Mouse (Mus musculus) lung, adult 2 months (tissue): ENCODE measurements around the gene Gga1. TPM values are rescaled to one million over a fixed set of nuclear protein-coding genes. Genes with fewer than 3 reads are reported as not detected.

Experiments used
- DNase-seq: peaks from one replicate; pipeline ENCODE4 v3.0.0; 2022
- H3K4me1 ChIP-seq: fragments of 200-500 bp; 2 replicates; pipeline ENCODE4 v1.6.1; 2011; ENCODE audit warnings: low read length; ENCODE audit not compliant: control insufficient read depth, insufficient read depth
- H3K4me3 ChIP-seq: fragments of 200-500 bp; replicated peaks from 2 replicates; pipeline ENCODE3; 2011; ENCODE audit warnings: low read depth, mild to moderate bottlenecking, control low read depth, low read length; ENCODE audit errors: extremely low read depth
- CTCF ChIP-seq: fragments of 200-500 bp; IDR thresholded peaks from 2 replicates; pipeline ENCODE4 v1.5.1; 2011; ENCODE audit warnings: mild to moderate bottlenecking, low read length, control low read depth; ENCODE audit not compliant: insufficient read depth
- POLR2A ChIP-seq: fragments of 200-500 bp; IDR thresholded peaks from 2 replicates; pipeline ENCODE4 v1.6.1; 2011; ENCODE audit warnings: low read depth, mild to moderate bottlenecking, control low read depth, low read length, borderline replicate concordance; ENCODE audit errors: extremely low read depth
- WGBS: fragments of 180-500 bp; shearing (Covaris S2); methylation state at CpG from one replicate; pipeline ENCODE4 v1.1.7; 2018; 5-methylcytosine and 5-hydroxymethylcytosine counted together
- polyA plus RNA-seq: library from polyadenylated mRNA; depleted of rRNA; stranded (reverse); fragments of >200 nt; gene quantifications from 2 replicates; pipeline ENCODE4 v1.2.3, GENCODE M21; 2012

The Gga1 gene
- polyA plus RNA-seq, 1 experiment: 113 TPM

GRCm38 (mm10) chr15:78855303-78855965, 21.6 kb upstream of the Gga1 start, which contains the start of gene Lgals2:
Gene Lgals2 (minus strand): TSS chr15:78855529.
- TF ChIP-seq CTCF: no peak
- no peak for TF ChIP-seq POLR2A
- DNase-seq: no peak
- 40% methylated on average over 8 of the region's 8 CpGs for WGBS
- no peak within 1 kb of the TSS for H3K4me3 ChIP-seq
- peaks cover 16% of the 10 kb centered on the region for H3K4me1 ChIP-seq

GRCm38 (mm10) chr15:78857009-78857408, 20.0 kb upstream of the Gga1 start:
- no peak for DNase-seq
- WGBS: 18% methylated on average over 7 of the region's 7 CpGs
- Histone ChIP-seq H3K4me1 (peaks cover 13% of the 10 kb centered on the region), H3K4me3 (no peak overlapping the region)
- TF ChIP-seq POLR2A: no peak
- no peak for TF ChIP-seq CTCF

- 60% methylated on average over 4 of the region's 4 CpGs for WGBS
- TF ChIP-seq POLR2A (no peak), CTCF (no peak)
- Histone ChIP-seq H3K4me1 (peaks cover 9% of the 10 kb centered on the region), H3K4me3 (no peak overlapping the region)
- DNase-seq: no peak
These were observed 17.7 kb upstream of the Gga1 start for GRCm38 (mm10) chr15:78859311-78859710.

GRCm38 (mm10) chr15:78859714-78860113, 17.3 kb upstream of the Gga1 start:
- TF ChIP-seq CTCF (no peak), POLR2A (no peak)
- H3K4me3 ChIP-seq: no peak overlapping the region
- WGBS: 36% methylated on average over 6 of the region's 6 CpGs
- peaks cover 9% of the 10 kb centered on the region for H3K4me1 ChIP-seq
- DNase-seq: no peak

GRCm38 (mm10) chr15:78862280-78862679, 14.7 kb upstream of the Gga1 start:
- Histone ChIP-seq H3K4me3 (no peak overlapping the region), H3K4me1 (peaks cover 5% of the 10 kb centered on the region)
- 61% methylated on average over 5 of the region's 5 CpGs for WGBS
- TF ChIP-seq POLR2A (no peak), CTCF (no peak)
- no peak for DNase-seq

- DNase-seq: no peak
- H3K4me3 ChIP-seq: no peak overlapping the region
- TF ChIP-seq CTCF: no peak
- no peak for TF ChIP-seq POLR2A
- peaks cover 1% of the 10 kb centered on the region; the same call in 1 of the 2 replicates for H3K4me1 ChIP-seq
- 57% methylated on average over 2 of the region's 2 CpGs for WGBS
These were observed 13.8 kb upstream of the Gga1 start for GRCm38 (mm10) chr15:78863154-78863553.

GRCm38 (mm10) chr15:78863852-78864253, 13.1 kb upstream of the Gga1 start:
- DNase-seq: no peak
- WGBS: 51% methylated on average over 13 of the region's 13 CpGs
- peaks cover 8% of the 10 kb centered on the region for H3K4me1 ChIP-seq
- no peak overlapping the region for H3K4me3 ChIP-seq
- TF ChIP-seq CTCF: no peak
- no peak for TF ChIP-seq POLR2A

GRCm38 (mm10) chr15:78868398-78868797, 8.6 kb upstream of the Gga1 start:
- H3K4me1 ChIP-seq: peaks cover 13% of the 10 kb centered on the region
- no peak overlapping the region for H3K4me3 ChIP-seq
- 13% methylated on average over 9 of the region's 9 CpGs for WGBS
- DNase-seq: peak; percentile 55
- TF ChIP-seq CTCF: no peak
- TF ChIP-seq POLR2A: no peak

GRCm38 (mm10) chr15:78868826-78869233, 8.2 kb upstream of the Gga1 start:
- no peak overlapping the region for H3K4me3 ChIP-seq
- 37% methylated on average over 7 of the region's 7 CpGs for WGBS
- no peak for TF ChIP-seq CTCF
- no peak for TF ChIP-seq POLR2A
- DNase-seq: no peak
- peaks cover 13% of the 10 kb centered on the region for H3K4me1 ChIP-seq

- 13% methylated on average over 6 of the region's 6 CpGs for WGBS
- no peak for DNase-seq
- TF ChIP-seq CTCF (peak; percentile 44), POLR2A (no peak)
- Histone ChIP-seq H3K4me3 (no peak overlapping the region), H3K4me1 (peaks cover 13% of the 10 kb centered on the region)
These were observed 7.2 kb upstream of the Gga1 start for GRCm38 (mm10) chr15:78869775-78870174.
